Mouse (Mus musculus) midbrain, postnatal 0 days (tissue): ENCODE measurements at regions not wholly inside any gene's neighbourhood (a gene's known extent, or its start where the extent isn't known, plus 50 kb on each side); places are given as distances from the start of the nearest gene placed in this dataset.

Source experiments
- ATAC-seq: fragments of 200-750 bp; cut with Nextera tagmentation; 2 replicates; pipeline ENCODE4 v1.8.0; 2017; ENCODE audit warnings: moderate number of reproducible peaks, mild to moderate bottlenecking, moderate TSS enrichment, moderate library complexity; ENCODE audit not compliant: low FRiP score
- DNase-seq: peaks from one replicate; pipeline ENCODE4 v3.0.0-alpha.2; 2015; ENCODE audit warnings: low spot score
- H3K27ac ChIP-seq: fragments of 300-500 bp; sonication (generic); 2 replicates; pipeline ENCODE4 v1.5.1; 2014; ENCODE audit warnings: low read depth, mild to moderate bottlenecking, low read length, mixed read lengths
- H3K27me3 ChIP-seq: fragments of 300-500 bp; sonication (generic); 2 replicates; pipeline ENCODE4 v1.6.1; 2014; ENCODE audit warnings: low read length, control low read depth, mixed read lengths; ENCODE audit not compliant: insufficient read depth
- H3K36me3 ChIP-seq: fragments of 300-500 bp; sonication (generic); 2 replicates; pipeline ENCODE4 v1.6.1; 2014; ENCODE audit warnings: low read length, control low read depth, mixed read lengths; ENCODE audit not compliant: insufficient read depth
- H3K4me1 ChIP-seq: fragments of 300-500 bp; sonication (generic); 2 replicates; pipeline ENCODE4 v1.6.1; 2014; ENCODE audit warnings: mild to moderate bottlenecking, control low read depth, antibody characterized with exemption, low read length, mixed read lengths; ENCODE audit not compliant: insufficient read depth
- H3K4me2 ChIP-seq: fragments of 300-500 bp; sonication (generic); 2 replicates; pipeline ENCODE4 v1.6.1; 2014; ENCODE audit warnings: low read depth, mild to moderate bottlenecking, low read length, mixed read lengths; ENCODE audit not compliant: poor library complexity, severe bottlenecking
- H3K4me3 ChIP-seq: fragments of 300-500 bp; sonication (generic); 2 replicates; pipeline ENCODE4 v1.5.1; 2014; ENCODE audit warnings: low read depth, mild to moderate bottlenecking, low read length, moderate library complexity
- H3K9ac ChIP-seq: fragments of 300-500 bp; sonication (generic); replicated peaks from 2 replicates; pipeline ENCODE4 v1.6.1; 2014; ENCODE audit warnings: mild to moderate bottlenecking, low read length, moderate library complexity, mixed read lengths; ENCODE audit not compliant: poor library complexity, severe bottlenecking
- H3K9me3 ChIP-seq: fragments of 300-500 bp; sonication (generic); 2 replicates; pipeline ENCODE4 v1.6.1; 2016; ENCODE audit warnings: low read length, control low read depth
- CTCF ChIP-seq: IDR thresholded peaks from 2 replicates; pipeline ENCODE4 v1.5.1; 2016; ENCODE audit warnings: antibody characterized with exemption, mild to moderate bottlenecking
- WGBS: fragments of 180-500 bp; shearing (Covaris S2); extraction: QIAGEN DNeasy Blood & Tissue Kit; methylation state at CpG from one replicate; pipeline ENCODE4 v1.1.7; 2014; 5-methylcytosine and 5-hydroxymethylcytosine counted together

GRCm38 (mm10) chr1:80822185-80822584 is 63.9 kb upstream of the Dock10 start:
- H3K27me3 ChIP-seq, result no peaks in the 10 kb centered on the region
- no peak overlapping the region for H3K27ac ChIP-seq
- DNase-seq (no peak), ATAC-seq (no peak)
- no peak overlapping the region for H3K4me2 ChIP-seq
- H3K4me3 ChIP-seq, result no peak overlapping the region
- no peak for TF ChIP-seq CTCF
- H3K36me3 ChIP-seq, result no peaks in the 10 kb centered on the region
- WGBS, result 79% methylated on average over 1 of the region's 1 CpGs
- no peaks in the 10 kb centered on the region for H3K4me1 ChIP-seq
- H3K9ac ChIP-seq, result no peak overlapping the region
- no peaks in the 10 kb centered on the region for H3K9me3 ChIP-seq

DNA sequence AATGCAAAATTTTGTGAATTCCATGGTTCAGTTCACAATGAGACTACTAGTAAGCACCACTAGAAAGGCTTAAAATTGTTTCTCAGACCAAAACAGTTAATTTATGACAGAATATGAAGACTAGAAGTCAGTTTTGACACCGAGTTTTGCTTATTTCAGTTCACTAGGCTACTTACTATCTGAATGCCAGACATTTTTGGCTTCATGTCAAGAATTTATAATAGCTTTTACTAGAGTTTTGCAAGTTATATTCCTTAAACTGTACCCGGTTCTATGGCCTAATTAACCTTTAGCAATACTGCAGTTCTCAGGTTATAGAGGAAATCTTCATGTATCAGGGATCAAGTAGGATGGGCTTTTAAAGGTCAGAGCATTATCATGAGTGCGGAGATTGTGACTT is 54.6 kb upstream of the Dock10 start:
- WGBS, result 81% methylated on average over 3 of the region's 3 CpGs
- H3K4me1 ChIP-seq, result no peaks in the 10 kb centered on the region
- no peak overlapping the region for H3K9ac ChIP-seq
- H3K36me3 ChIP-seq, result no peaks in the 10 kb centered on the region
- no peak for DNase-seq
- H3K27me3 ChIP-seq, result no peaks in the 10 kb centered on the region
- H3K4me2 ChIP-seq, result no peak overlapping the region
- H3K9me3 ChIP-seq, result no peaks in the 10 kb centered on the region
- no peak for ATAC-seq
- H3K27ac ChIP-seq, result no peak overlapping the region
- TF ChIP-seq CTCF, result no peak
- H3K4me3 ChIP-seq, result no peak overlapping the region
